Mouse (Mus musculus): ENCODE results near the gene Tmem160. TPM values are rescaled to one million over a fixed set of nuclear protein-coding genes. Genes with fewer than 3 reads are reported as not detected.

The Tmem160 gene
- polyA plus RNA-seq, 1 experiment from 2014 or later, result 64.7 TPM

GRCm38 (mm10) chr7:16456289-16456688, 3.7 kb downstream of the Tmem160 start:
- no peak overlapping the region for H3K27ac ChIP-seq (replicated peaks)
- peaks cover 19% of the 10 kb centered on the region for H3K4me1 ChIP-seq
- H3K36me3 ChIP-seq, result peaks cover 25% of the 10 kb centered on the region
- H3K4me3 ChIP-seq, result no peak overlapping the region
- H3K27me3 ChIP-seq (ENCODE audit: low read depth, poor library complexity, severe bottlenecking), result peaks cover 17% of the 10 kb centered on the region
- DNase-seq (ENCODE audit: low spot score), result no peak
- 83% methylated on average over 5 of the region's 5 CpGs for WGBS
- peaks cover 9% of the 10 kb centered on the region; the same call in 1 of the 2 replicates for H3K9me3 ChIP-seq (replicated peaks)

- Histone ChIP-seq H3K9me3 (replicated peaks) (peaks cover 9% of the 10 kb centered on the region; the same call in 1 of the 2 replicates), H3K4me1 (no peaks in the 10 kb centered on the region), H3K4me3 (no peak overlapping the region), H3K27ac (replicated peaks) (no peak overlapping the region), H3K27me3 (ENCODE audit: low read depth, poor library complexity, severe bottlenecking) (peaks cover 29% of the 10 kb centered on the region), H3K36me3 (peaks cover 13% of the 10 kb centered on the region)
- 69% methylated on average over 13 of the region's 13 CpGs for WGBS
- DNase-seq (ENCODE audit: low spot score), result no peak
Observed at GRCm38 (mm10) chr7:16460566-16460965, 8.0 kb downstream of the Tmem160 start.

- no peak for DNase-seq (ENCODE audit: low spot score)
- Histone ChIP-seq H3K9me3 (replicated peaks) (peaks cover 9% of the 10 kb centered on the region; the same call in 1 of the 2 replicates), H3K27me3 (ENCODE audit: low read depth, poor library complexity, severe bottlenecking) (peaks cover 29% of the 10 kb centered on the region), H3K36me3 (peaks cover 7% of the 10 kb centered on the region), H3K4me1 (no peaks in the 10 kb centered on the region), H3K4me3 (no peak overlapping the region), H3K27ac (replicated peaks) (no peak overlapping the region)
- 72% methylated on average over 6 of the region's 6 CpGs for WGBS
Observed at GRCm38 (mm10) chr7:16461151-16461550, 8.6 kb downstream of the Tmem160 start.

GRCm38 (mm10) chr7:16461705-16462104, 9.1 kb downstream of the Tmem160 start:
- Histone ChIP-seq H3K27me3 (ENCODE audit: low read depth, poor library complexity, severe bottlenecking) (peaks cover 29% of the 10 kb centered on the region), H3K4me1 (no peaks in the 10 kb centered on the region), H3K27ac (replicated peaks) (no peak overlapping the region), H3K4me3 (no peak overlapping the region), H3K36me3 (peaks cover 1% of the 10 kb centered on the region; the same call in 1 of the 2 replicates), H3K9me3 (replicated peaks) (peaks cover 9% of the 10 kb centered on the region; the same call in 1 of the 2 replicates)
- 78% methylated on average over 6 of the region's 6 CpGs for WGBS
- no peak for DNase-seq (ENCODE audit: low spot score)

GRCm38 (mm10) chr7:16463214-16463613, 10.6 kb downstream of the Tmem160 start:
- H3K4me3 ChIP-seq, result no peak overlapping the region
- H3K4me1 ChIP-seq, result peaks cover 9% of the 10 kb centered on the region
- H3K27me3 ChIP-seq (ENCODE audit: low read depth, poor library complexity, severe bottlenecking), result peaks cover 30% of the 10 kb centered on the region
- peaks cover 9% of the 10 kb centered on the region; the same call in 1 of the 2 replicates for H3K9me3 ChIP-seq (replicated peaks)
- peak; percentile 86 for DNase-seq (ENCODE audit: low spot score)
- 4% methylated on average over 14 of the region's 14 CpGs for WGBS
- no peak overlapping the region for H3K27ac ChIP-seq (replicated peaks)
- H3K36me3 ChIP-seq, result no peaks in the 10 kb centered on the region

GRCm38 (mm10) chr7:16465160-16465559, 12.6 kb downstream of the Tmem160 start:
- DNase-seq (ENCODE audit: low spot score), result peak; percentile 70
- H3K27me3 ChIP-seq (ENCODE audit: low read depth, poor library complexity, severe bottlenecking), result peaks cover 49% of the 10 kb centered on the region
- no peaks in the 10 kb centered on the region for H3K36me3 ChIP-seq
- H3K4me1 ChIP-seq, result peaks cover 11% of the 10 kb centered on the region
- no peaks in the 10 kb centered on the region for H3K9me3 ChIP-seq (replicated peaks)
- WGBS, result 15% methylated on average over 8 of the region's 8 CpGs
- no peak overlapping the region for H3K4me3 ChIP-seq
- no peak overlapping the region for H3K27ac ChIP-seq (replicated peaks)

GRCm38 (mm10) chr7:16465568-16465967, 13.0 kb downstream of the Tmem160 start:
- H3K27me3 ChIP-seq (ENCODE audit: low read depth, poor library complexity, severe bottlenecking), result peaks cover 50% of the 10 kb centered on the region

GRCm38 (mm10) chr7:16466565-16466964, 14.0 kb downstream of the Tmem160 start:
- DNase-seq (ENCODE audit: low spot score), result no peak
- 72% methylated on average over 4 of the region's 4 CpGs for WGBS

More at GRCm38 (mm10) chr7:16465568-16465967, 13.0 kb downstream of the Tmem160 start:
- H3K4me1 ChIP-seq, result peaks cover 11% of the 10 kb centered on the region
- H3K27ac ChIP-seq (replicated peaks), result no peak overlapping the region
- no peaks in the 10 kb centered on the region for H3K9me3 ChIP-seq (replicated peaks)
- H3K4me3 ChIP-seq, result no peak overlapping the region
- no peak for DNase-seq (ENCODE audit: low spot score)
- WGBS, result 87% methylated on average over 5 of the region's 5 CpGs
- no peaks in the 10 kb centered on the region for H3K36me3 ChIP-seq

GRCm38 (mm10) chr7:16468115-16468514, 15.5 kb downstream of the Tmem160 start:
- no peak for DNase-seq (ENCODE audit: low spot score)
- WGBS, result 33% methylated on average over 5 of the region's 5 CpGs

More at GRCm38 (mm10) chr7:16466565-16466964, 14.0 kb downstream of the Tmem160 start:
- Histone ChIP-seq H3K9me3 (replicated peaks) (no peaks in the 10 kb centered on the region), H3K36me3 (no peaks in the 10 kb centered on the region), H3K4me1 (peaks cover 11% of the 10 kb centered on the region), H3K27ac (replicated peaks) (no peak overlapping the region), H3K27me3 (ENCODE audit: low read depth, poor library complexity, severe bottlenecking) (peaks cover 50% of the 10 kb centered on the region), H3K4me3 (no peak overlapping the region)

GRCm38 (mm10) chr7:16471549-16471948, 19.0 kb downstream of the Tmem160 start:
- Histone ChIP-seq H3K4me1 (peaks cover 33% of the 10 kb centered on the region), H3K27ac (replicated peaks) (no peak overlapping the region), H3K27me3 (ENCODE audit: low read depth, poor library complexity, severe bottlenecking) (peaks cover 84% of the 10 kb centered on the region), H3K4me3 (no peak overlapping the region), H3K9me3 (replicated peaks) (no peaks in the 10 kb centered on the region), H3K36me3 (no peaks in the 10 kb centered on the region)
- WGBS, result 50% methylated on average over 9 of the region's 9 CpGs
- DNase-seq (ENCODE audit: low spot score), result no peak

More at GRCm38 (mm10) chr7:16468115-16468514, 15.5 kb downstream of the Tmem160 start:
- Histone ChIP-seq H3K27me3 (ENCODE audit: low read depth, poor library complexity, severe bottlenecking) (peaks cover 54% of the 10 kb centered on the region), H3K4me1 (peaks cover 14% of the 10 kb centered on the region), H3K9me3 (replicated peaks) (no peaks in the 10 kb centered on the region), H3K4me3 (no peak overlapping the region), H3K27ac (replicated peaks) (no peak overlapping the region), H3K36me3 (no peaks in the 10 kb centered on the region)

- Histone ChIP-seq H3K27ac (replicated peaks) (no peak overlapping the region), H3K9me3 (replicated peaks) (no peaks in the 10 kb centered on the region), H3K27me3 (ENCODE audit: low read depth, poor library complexity, severe bottlenecking) (peaks cover 90% of the 10 kb centered on the region), H3K4me1 (peaks cover 36% of the 10 kb centered on the region), H3K36me3 (no peaks in the 10 kb centered on the region), H3K4me3 (no peak overlapping the region)
- DNase-seq (ENCODE audit: low spot score), result no peak
- WGBS, result 5% methylated on average over 17 of the region's 17 CpGs
Observed at GRCm38 (mm10) chr7:16472116-16472709, 19.6 kb downstream of the Tmem160 start.

GRCm38 (mm10) chr7:16473847-16474246, 21.3 kb downstream of the Tmem160 start:
- no peak for DNase-seq (ENCODE audit: low spot score)
- no peak overlapping the region for H3K4me3 ChIP-seq
- no peaks in the 10 kb centered on the region for H3K9me3 ChIP-seq (replicated peaks)
- WGBS, result 66% methylated on average over 8 of the region's 8 CpGs
- H3K36me3 ChIP-seq, result no peaks in the 10 kb centered on the region
- H3K27ac ChIP-seq (replicated peaks), result no peak overlapping the region
- peaks cover 96% of the 10 kb centered on the region for H3K27me3 ChIP-seq (ENCODE audit: low read depth, poor library complexity, severe bottlenecking)
- peaks cover 24% of the 10 kb centered on the region for H3K4me1 ChIP-seq

- H3K4me3 ChIP-seq, result peak overlapping the region; percentile 38
- peaks cover 24% of the 10 kb centered on the region for H3K4me1 ChIP-seq
- 4% methylated on average over 33 of the region's 33 CpGs for WGBS
- no peak overlapping the region for H3K27ac ChIP-seq (replicated peaks)
- H3K9me3 ChIP-seq (replicated peaks), result no peaks in the 10 kb centered on the region
- H3K27me3 ChIP-seq (ENCODE audit: low read depth, poor library complexity, severe bottlenecking), result peaks cover 90% of the 10 kb centered on the region
- peak; percentile 39 for DNase-seq (ENCODE audit: low spot score)
- H3K36me3 ChIP-seq, result no peaks in the 10 kb centered on the region
Observed at GRCm38 (mm10) chr7:16474445-16474844, 21.9 kb downstream of the Tmem160 start.

All from midbrain, embryonic 10.5 days (tissue).